Mouse (Mus musculus) liver, embryonic 14.5 days (tissue): ENCODE data around the gene Ppp1r1a. TPM values are rescaled to one million over a fixed set of nuclear protein-coding genes. Genes with fewer than 3 reads are reported as not detected.

Experiments
- ATAC-seq: fragments of 200-750 bp; cut with Nextera tagmentation; 2 replicates; pipeline ENCODE4 v1.8.0; 2017; ENCODE audit warnings: moderate number of reproducible peaks, mild to moderate bottlenecking, moderate library complexity; ENCODE audit not compliant: insufficient read depth
- DNase-seq, 3 experiments: peaks; one replicate each; pipeline ENCODE4 v3.0.0-alpha.2; 2012 to 2013; ENCODE audit warnings: low read depth in 3 of 3, low spot score in 3 of 3
- H3K27ac ChIP-seq: fragments of 300-500 bp; sonication (generic); 2 replicates; pipeline ENCODE4 v1.5.1; 2014; ENCODE audit warnings: moderate library complexity, mild to moderate bottlenecking, control low read depth, inconsistent platforms
- H3K27me3 ChIP-seq: fragments of 300-500 bp; sonication (generic); 2 replicates; pipeline ENCODE4 v1.6.1; 2014; ENCODE audit warnings: mild to moderate bottlenecking, low read length, moderate library complexity; ENCODE audit not compliant: control insufficient read depth, insufficient read depth
- H3K36me3 ChIP-seq: fragments of 300-500 bp; sonication (generic); replicated peaks from 2 replicates; pipeline ENCODE4 v1.6.1; 2014; ENCODE audit warnings: low read depth; ENCODE audit not compliant: control insufficient read depth, insufficient read depth
- H3K4me1 ChIP-seq, 2 experiments: fragments of 200-500 bp in 1 of 2; fragments of 300-500 bp in 1 of 2; sonication (generic) in 1 of 2; replicated peaks; 2 replicates each; pipeline ENCODE4 v1.6.1; 2012 to 2014; ENCODE audit warnings: antibody characterized with exemption in 1 of 2, inconsistent platforms in 1 of 2, low read length in 1 of 2; ENCODE audit not compliant: control insufficient read depth in 2 of 2, insufficient read depth in 2 of 2
- H3K4me2 ChIP-seq: fragments of 300-500 bp; sonication (generic); 2 replicates; pipeline ENCODE4 v1.6.1; 2014; ENCODE audit warnings: low read depth, mild to moderate bottlenecking, control low read depth, moderate library complexity
- H3K4me3 ChIP-seq, 2 experiments: fragments of 200-500 bp in 1 of 2; fragments of 300-500 bp in 1 of 2; sonication (generic) in 1 of 2; 2 replicates each; pipeline ENCODE4 v1.5.1; 2012 to 2014; ENCODE audit warnings: low read depth in 2 of 2, low read length in 2 of 2, mild to moderate bottlenecking in 2 of 2, control low read depth in 1 of 2, inconsistent platforms in 1 of 2, moderate library complexity in 1 of 2; ENCODE audit not compliant: insufficient read depth in 1 of 2
- H3K9ac ChIP-seq: fragments of 300-500 bp; sonication (generic); replicated peaks from 2 replicates; pipeline ENCODE4 v1.6.1; 2014; ENCODE audit warnings: mild to moderate bottlenecking, control low read depth, moderate library complexity
- H3K9me3 ChIP-seq: fragments of 300-500 bp; sonication (generic); 2 replicates; pipeline ENCODE4 v1.6.1; 2016; ENCODE audit warnings: low read length, mixed read lengths; ENCODE audit not compliant: control insufficient read depth
- CTCF ChIP-seq: IDR thresholded peaks from 2 replicates; pipeline ENCODE4 v1.5.1; 2016; ENCODE audit warnings: antibody characterized with exemption, low read depth, control low read depth
- EP300 ChIP-seq: IDR thresholded peaks from 2 replicates; pipeline ENCODE4 v1.6.1; 2016; ENCODE audit warnings: antibody characterized with exemption, low read depth
- WGBS: fragments of 180-500 bp; shearing (Covaris S2); extraction: QIAGEN DNeasy Blood & Tissue Kit; methylation state at CpG from one replicate; pipeline ENCODE4 v1.1.7; 2014; ENCODE audit not compliant: insufficient replicate concordance; 5-methylcytosine and 5-hydroxymethylcytosine counted together
- polyA plus RNA-seq, 2 experiments: library from polyadenylated mRNA; depleted of rRNA in 1 of 2; stranded (reverse) in 1 of 2; unstranded in 1 of 2; fragments of >200 nt; fragmentation: Nextera tagmentation in 1 of 2; extraction: Ambion mirVana in 1 of 2; gene quantifications; 2 replicates each; pipeline versions ENCODE4 v1.2.1 to v1.2.3; 2012 to 2014

The Ppp1r1a gene
- polyA plus RNA-seq, 2 experiments: 0.09 to 0.20 TPM

GRCm38 (mm10) chr15:103500723-103501122, 37.1 kb downstream of the Ppp1r1a start:
- no peak overlapping the region for H3K27ac ChIP-seq
- 48% methylated on average over 1 of the region's 1 CpGs for WGBS
- no peak overlapping the region for H3K4me2 ChIP-seq
- H3K9ac ChIP-seq: no peak overlapping the region
- H3K27me3 ChIP-seq: peaks cover 28% of the 10 kb centered on the region
- H3K4me1 ChIP-seq: no peaks in the 10 kb centered on the region
- H3K4me3 ChIP-seq: no peak overlapping the region
- H3K36me3 ChIP-seq: no peaks in the 10 kb centered on the region
- ATAC-seq: no peak
- TF ChIP-seq EP300: no peak
- no peak for TF ChIP-seq CTCF
- no peaks in the 10 kb centered on the region for H3K9me3 ChIP-seq
- DNase-seq: no peak

GRCm38 (mm10) chr15:103498157-103498556, 39.6 kb downstream of the Ppp1r1a start:
- peaks cover 13% of the 10 kb centered on the region for H3K27me3 ChIP-seq
- H3K4me3 ChIP-seq: no peak overlapping the region
- DNase-seq (no peak), ATAC-seq (no peak)
- H3K27ac ChIP-seq: no peak overlapping the region
- H3K4me1 ChIP-seq: no peaks in the 10 kb centered on the region
- H3K9ac ChIP-seq: no peak overlapping the region
- 59% methylated on average over 3 of the region's 3 CpGs for WGBS
- no peaks in the 10 kb centered on the region for H3K36me3 ChIP-seq
- TF ChIP-seq EP300 (no peak), CTCF (no peak)
- H3K4me2 ChIP-seq: no peak overlapping the region
- H3K9me3 ChIP-seq: no peaks in the 10 kb centered on the region

GRCm38 (mm10) chr15:103496204-103497140, 41.3 kb downstream of the Ppp1r1a start:
- Histone ChIP-seq H3K36me3 (no peaks in the 10 kb centered on the region), H3K4me2 (no peak overlapping the region), H3K27ac (no peak overlapping the region), H3K27me3 (no peaks in the 10 kb centered on the region), H3K4me3 (no peak overlapping the region), H3K9me3 (no peaks in the 10 kb centered on the region), H3K9ac (no peak overlapping the region), H3K4me1 (no peaks in the 10 kb centered on the region)
- 61% methylated on average over 10 of the region's 10 CpGs for whole genome bisulfite sequencing
- no peak for ATAC-seq
- TF ChIP-seq EP300 (no peak), CTCF (no peak)
- no peak for DNase-seq

- ATAC-seq (no peak), DNase-seq (no peak)
- H3K36me3 ChIP-seq: no peaks in the 10 kb centered on the region
- no peak overlapping the region for H3K27ac ChIP-seq
- H3K4me2 ChIP-seq: no peak overlapping the region
- H3K4me3 ChIP-seq: no peak overlapping the region
- no peak overlapping the region for H3K9ac ChIP-seq
- no peaks in the 10 kb centered on the region for H3K4me1 ChIP-seq
- no peaks in the 10 kb centered on the region for H3K27me3 ChIP-seq
- TF ChIP-seq EP300 (no peak), CTCF (no peak)
- 68% methylated on average over 4 of the region's 4 CpGs for WGBS
- H3K9me3 ChIP-seq: no peaks in the 10 kb centered on the region
These were observed 49.5 kb downstream of the Ppp1r1a start for GRCm38 (mm10) chr15:103488336-103488735.

- H3K4me1 ChIP-seq: no peaks in the 10 kb centered on the region
- no peak overlapping the region for H3K9ac ChIP-seq
- H3K27ac ChIP-seq: no peak overlapping the region
- no peaks in the 10 kb centered on the region for H3K36me3 ChIP-seq
- 40% methylated on average over 1 of the region's 1 CpGs for WGBS
- ATAC-seq: no peak
- no peak overlapping the region for H3K4me2 ChIP-seq
- DNase-seq: no peak
- no peaks in the 10 kb centered on the region for H3K27me3 ChIP-seq
- no peak overlapping the region for H3K4me3 ChIP-seq
- TF ChIP-seq CTCF (no peak), EP300 (no peak)
- no peaks in the 10 kb centered on the region for H3K9me3 ChIP-seq
These were observed 51.1 kb downstream of the Ppp1r1a start for GRCm38 (mm10) chr15:103486658-103487057.
